Mouse (Mus musculus): Measurements from ENCODE around the gene Olfr212.

DNA sequence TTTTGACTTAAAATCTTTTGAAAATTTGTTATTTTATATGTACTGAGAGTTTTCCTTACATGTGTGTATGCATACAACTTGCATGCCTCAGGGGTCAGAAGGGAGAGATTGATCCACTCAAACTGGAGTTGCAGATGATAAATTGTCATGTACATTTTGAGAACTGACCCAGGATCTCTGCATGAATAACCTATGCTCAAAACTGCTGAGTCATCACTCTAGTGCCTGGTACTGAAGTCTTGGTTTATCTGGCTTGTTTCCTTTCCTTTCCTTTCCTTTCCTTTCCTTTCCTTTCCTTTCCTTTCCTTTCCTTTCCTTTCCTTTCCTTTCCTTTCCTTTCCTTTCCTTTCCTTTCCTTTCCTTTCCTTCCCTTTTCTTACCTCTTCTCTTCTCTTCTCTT is 8.5 kb downstream of the Olfr212 start:
- TF ChIP-seq POLR2A (IDR thresholded peaks at IDR 0.05; ENCODE audit: low read depth, low read length) (no peak), PAX5 (IDR thresholded peaks at IDR 0.05; ENCODE audit: low read length) (no peak)

All from CH12.LX (cell line).